Mouse (Mus musculus) G1E (cell line): ENCODE results near the gene Usp5.

Source experiments
- CTCF ChIP-seq: IDR thresholded peaks from 2 replicates; pipeline ENCODE4 v1.5.1; 2012; ENCODE audit warnings: low read depth, low read length, inconsistent platforms, mixed read lengths
- GATA1 ChIP-seq: IDR thresholded peaks from 2 replicates; pipeline ENCODE4 v1.6.1; 2012; ENCODE audit warnings: borderline replicate concordance, low read length, inconsistent platforms, mixed read lengths
- GATA2 ChIP-seq: IDR thresholded peaks from 2 replicates; pipeline ENCODE4 v1.6.1; 2012; ENCODE audit warnings: low read depth, low read length, inconsistent platforms, borderline replicate concordance
- TAL1 ChIP-seq: conservative IDR thresholded peaks from 2 replicates; pipeline ENCODE4 v1.6.1; 2012; ENCODE audit warnings: low read depth, low read length, inconsistent platforms, mixed read lengths

- TF ChIP-seq CTCF: no peak
- TF ChIP-seq TAL1: no peak
- no peak for TF ChIP-seq GATA1
- no peak for TF ChIP-seq GATA2
These were observed 39.2 kb downstream of the Usp5 start for GRCm38 (mm10) chr6:124790121-124790520.
